Mouse (Mus musculus) adrenal gland, postnatal 25 days (tissue): ENCODE measurements around the gene Foxi3. TPM values are rescaled to one million over a fixed set of nuclear protein-coding genes. Genes with fewer than 3 reads are reported as not detected.

ENCODE experiments used
- DNase-seq: peaks from one replicate; pipeline ENCODE4 v3.0.0; 2021; ENCODE audit warnings: mixed read lengths
- total RNA-seq: library from RNA; stranded (reverse); gene quantifications from 2 replicates; pipeline ENCODE4 v1.2.3, GENCODE M21; 2021

Gene Foxi3
- total RNA-seq, 1 experiment from 2014 or later, result not detected

DNA sequence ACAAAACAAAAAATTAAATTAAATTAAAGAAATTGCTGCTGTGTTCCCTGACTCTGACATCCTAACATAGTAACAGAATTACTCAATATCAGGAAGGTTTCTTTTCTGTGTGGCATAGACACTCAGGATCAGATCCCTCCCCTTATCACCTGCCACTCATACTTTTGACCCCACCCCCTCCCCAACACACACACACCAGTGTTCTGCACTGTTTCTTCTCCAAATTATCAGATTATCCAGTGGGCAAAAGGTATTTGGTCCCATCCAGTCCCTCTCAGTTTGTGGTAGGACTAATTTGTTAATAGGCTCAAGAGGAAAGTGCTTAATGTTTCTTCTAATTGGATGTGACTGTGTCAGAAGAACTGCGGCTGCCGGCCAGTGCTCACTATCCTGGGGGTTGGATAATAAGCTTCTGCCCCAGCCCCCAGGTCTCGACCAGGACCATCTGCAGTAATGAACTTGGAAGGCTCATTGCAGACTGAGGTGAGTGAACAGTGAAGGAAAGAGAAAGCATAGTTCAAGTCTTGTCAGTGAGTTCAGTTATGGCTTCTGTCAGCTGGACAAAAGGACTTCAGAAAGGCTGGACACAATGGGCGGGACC, 39.9 kb downstream of the Foxi3 start:
- DNase-seq, result no peak

DNA sequence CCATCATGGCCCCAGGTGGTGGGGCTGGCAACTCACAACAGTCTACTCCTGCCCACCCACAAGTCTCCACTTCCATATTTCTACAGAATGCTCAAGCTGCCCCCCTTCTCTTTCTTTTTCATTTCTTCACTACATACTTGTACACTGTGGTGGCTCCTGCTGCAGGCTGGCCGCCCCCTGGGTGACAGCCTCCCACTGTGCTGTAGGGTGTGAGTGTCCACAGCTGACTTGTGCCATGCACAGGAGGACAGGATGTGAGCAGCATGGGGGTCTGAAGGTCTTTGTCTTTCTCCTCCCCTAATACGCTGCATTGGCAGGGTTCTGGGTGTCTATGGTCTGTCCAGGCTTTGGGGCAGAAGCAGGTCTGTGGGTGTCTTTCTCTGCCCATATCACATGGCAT, 46.3 kb downstream of the Foxi3 start:
- DNase-seq, result no peak

DNA sequence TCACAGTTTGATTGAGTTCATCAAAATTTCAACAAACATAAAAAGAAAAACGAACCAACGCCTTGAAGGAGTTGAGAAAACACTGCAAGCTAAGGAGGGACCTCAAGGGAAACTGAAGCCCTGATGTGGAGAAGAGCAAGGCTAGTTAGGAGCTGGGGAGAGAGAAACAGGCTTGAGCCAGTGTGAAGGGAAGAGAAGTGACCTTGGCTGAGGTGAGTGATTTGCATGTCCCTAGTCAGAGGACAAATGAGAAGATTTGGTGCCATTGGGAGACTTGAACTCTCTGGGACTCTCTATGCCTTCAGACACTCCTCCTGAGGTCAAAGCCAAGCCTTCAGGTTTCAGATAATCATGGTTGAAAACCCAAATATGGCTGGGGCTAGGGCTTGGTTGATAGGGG, 47.8 kb downstream of the Foxi3 start:
- DNase-seq, result no peak

Other genes with a start within 250 kb of the Foxi3 start
- gene Rpia, start 164.3 kb upstream of the Foxi3 start, total RNA-seq, result 22.0 and 26.2 TPM in 2 replicates
- gene Eif2ak3, start 112.0 kb upstream of the Foxi3 start, total RNA-seq, result 19.1 and 22.6 TPM in 2 replicates
- gene Tex37, start 37.6 kb upstream of the Foxi3 start, total RNA-seq, result not detected in 2 replicates
- gene Thnsl2, start 187.9 kb downstream of the Foxi3 start, total RNA-seq, result 15.9 and 22.8 TPM in 2 replicates
- 55.1 TPM in 1 of 2 replicates, not detected in the other for gene Fabp1, start 243.3 kb downstream of the Foxi3 start, total RNA-seq